10 mouse cellular contexts compared by ENCODE assay signal in genomic region chr3:141981613-141982432, GRCm38 (mm10).
DNase-seq lines count a peak whose midpoint lies in the region; ATAC-seq lines count a peak whose summit lies in the region.
"Had no signal": no experiment of that assay in that cellular context is flagged by ENCODE, and none has a peak within 500 bp of the region (broad histone marks: within the 10 kb centered on the region; RNA-seq: fewer than 3 reads in every experiment).

No protein-coding gene starts in this region.

- 74% methylated on average over 24 of the region's 24 CpGs for WGBS in embryonic facial prominence, embryonic 14.5 days
- WGBS in midbrain, embryonic 16.5 days = 57% methylated on average over 24 of the region's 24 CpGs

- no peak overlapping the region for H3K27ac ChIP-seq in embryonic facial prominence, embryonic 14.5 days (replicated peaks; ENCODE audit: low read depth, low read length)
- H3K27ac ChIP-seq in midbrain, embryonic 16.5 days (ENCODE audit: low read length) = no peak overlapping the region; the same call in 1 of the 2 replicates

- peak; percentile 75; the same call in 1 of the 2 replicates for ATAC-seq in embryonic facial prominence, embryonic 14.5 days (ENCODE audit: low read depth)
- peak; percentile 76; the same call in 1 of the 2 replicates for ATAC-seq in midbrain, embryonic 16.5 days
- ATAC-seq in megakaryocyte progenitor cell, adult 5-6 weeks (replicated peaks; ENCODE audit: poor library complexity) = no peak

- no peak overlapping the region for H3K9ac ChIP-seq in embryonic facial prominence, embryonic 14.5 days (ENCODE audit: low read depth, low read length)
- H3K9ac ChIP-seq in midbrain, embryonic 16.5 days (ENCODE audit: low read depth, low read length) = no peak overlapping the region

- no peaks in the 10 kb centered on the region for H3K27me3 ChIP-seq in embryonic facial prominence, embryonic 14.5 days (replicated peaks; ENCODE audit: control insufficient read depth, insufficient read depth, low read length)
- no peaks in the 10 kb centered on the region for H3K27me3 ChIP-seq in midbrain, embryonic 16.5 days (ENCODE audit: control insufficient read depth, insufficient read depth, low read depth, low read length)
- H3K27me3 ChIP-seq: megakaryocyte, embryonic 14.5 days had no signal

- H3K4me1 ChIP-seq in embryonic facial prominence, embryonic 14.5 days (ENCODE audit: control insufficient read depth, insufficient read depth, low read length) = no peaks in the 10 kb centered on the region
- H3K4me1 ChIP-seq in midbrain, embryonic 16.5 days (ENCODE audit: control insufficient read depth, insufficient read depth, low read length) = peaks cover 4% of the 10 kb centered on the region; the same call in 1 of the 2 replicates
- H3K4me1 ChIP-seq: megakaryocyte, embryonic 14.5 days had no signal

- H3K4me3 ChIP-seq in embryonic facial prominence, embryonic 14.5 days (ENCODE audit: low read depth, low read length) = no peak overlapping the region
- H3K4me3 ChIP-seq in midbrain, embryonic 16.5 days (ENCODE audit: low read depth, low read length) = peak overlapping the region; percentile 13
- H3K4me3 ChIP-seq: megakaryocyte, embryonic 14.5 days had no signal

- H3K4me2 ChIP-seq in embryonic facial prominence, embryonic 14.5 days (ENCODE audit: low read depth, low read length) = peak overlapping the region; percentile 1; the same call in 1 of the 2 replicates
- peak overlapping the region; percentile 18 for H3K4me2 ChIP-seq in midbrain, embryonic 16.5 days (ENCODE audit: low read length)

- H3K36me3 ChIP-seq in embryonic facial prominence, embryonic 14.5 days (ENCODE audit: control insufficient read depth, insufficient read depth, low read length) = no peaks in the 10 kb centered on the region
- H3K36me3 ChIP-seq in midbrain, embryonic 16.5 days (ENCODE audit: control insufficient read depth, insufficient read depth, low read length) = no peaks in the 10 kb centered on the region
- H3K36me3 ChIP-seq: G1E had no signal

- no peaks in the 10 kb centered on the region for H3K9me3 ChIP-seq in embryonic facial prominence, embryonic 14.5 days (ENCODE audit: control insufficient read depth, low read length)
- no peaks in the 10 kb centered on the region for H3K9me3 ChIP-seq in midbrain, embryonic 16.5 days (replicated peaks; ENCODE audit: control insufficient read depth, low read length, poor library complexity, severe bottlenecking)
- H3K9me3 ChIP-seq: G1E had no signal

- peak; percentile 5 for DNase-seq in layer of hippocampus, adult 11-12 months (ENCODE audit: low spot score)
- no peak for DNase-seq in layer of hippocampus, postnatal 36 days
- DNase-seq in embryonic facial prominence, embryonic 14.5 days (ENCODE audit: low spot score) = peak; percentile 19
- peak; percentile 29 for DNase-seq in kidney, adult 18-20 months
- DNase-seq in thymus, postnatal 10 days (ENCODE audit: low spot score in 2 of 2) = no peak
- DNase-seq in urinary bladder, postnatal 36 days (ENCODE audit: low spot score in 2 of 2) = no peak

Comparison
In these comparisons a context has a peak if more than half of its experiments do, and no peak if none do; other contexts are left out.
1. DNase-seq: peak in layer of hippocampus, adult 11-12 months (single experiment), embryonic facial prominence, embryonic 14.5 days (single experiment) and kidney, adult 18-20 months (single experiment); none in layer of hippocampus, postnatal 36 days (0 of 2), thymus, postnatal 10 days (0 of 2) and urinary bladder, postnatal 36 days (0 of 2).